Mouse (Mus musculus): ENCODE measurements around the gene A930018P22Rik. TPM values are rescaled to one million over a fixed set of nuclear protein-coding genes. Genes with fewer than 3 reads are reported as not detected.
"Not testable (repeated sequence)": the region's sequence is repeated elsewhere in the genome, so short reads cannot be mapped to it uniquely, and the experiment has no call there.

A930018P22Rik gene
- total RNA-seq, 1 experiment from 2014 or later: not detected

DNA sequence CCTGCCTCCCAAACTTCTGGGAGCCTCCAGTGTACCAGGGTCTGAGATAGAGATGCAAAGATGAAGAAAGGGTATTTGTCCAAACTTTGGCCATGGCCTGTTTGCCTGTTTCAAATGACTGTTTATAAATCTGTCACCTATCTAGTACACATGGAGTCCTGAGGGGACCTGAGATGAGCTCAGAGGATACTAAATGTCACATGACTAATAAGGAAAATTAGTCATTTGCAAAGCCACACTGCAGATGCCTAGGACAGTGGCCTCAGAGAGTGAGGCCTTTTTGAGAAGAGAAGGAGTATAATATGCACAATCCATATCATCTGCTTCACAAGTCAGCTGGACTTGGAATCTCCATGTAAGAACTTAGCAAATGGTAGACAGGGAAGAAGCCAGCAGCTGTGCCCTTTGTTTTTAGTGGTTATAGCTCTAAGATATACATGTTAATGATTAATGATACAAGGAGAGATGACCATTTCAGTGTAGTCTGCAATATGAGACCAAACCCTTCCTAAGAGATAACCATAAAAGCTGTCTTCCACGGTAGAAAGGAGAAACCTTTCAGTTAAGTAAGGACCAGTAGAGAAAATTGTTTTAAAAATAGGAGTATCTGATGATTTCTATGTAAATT is 11.3 kb upstream of the A930018P22Rik start:
- ATAC-seq (replicated peaks in 1 of 2; ENCODE audit: insufficient read depth in 1 of 2, low FRiP score in 2 of 2, low TSS enrichment in 1 of 2, low read depth in 1 of 2, poor library complexity in 2 of 2, severe bottlenecking in 2 of 2): not testable (repeated sequence)

DNA sequence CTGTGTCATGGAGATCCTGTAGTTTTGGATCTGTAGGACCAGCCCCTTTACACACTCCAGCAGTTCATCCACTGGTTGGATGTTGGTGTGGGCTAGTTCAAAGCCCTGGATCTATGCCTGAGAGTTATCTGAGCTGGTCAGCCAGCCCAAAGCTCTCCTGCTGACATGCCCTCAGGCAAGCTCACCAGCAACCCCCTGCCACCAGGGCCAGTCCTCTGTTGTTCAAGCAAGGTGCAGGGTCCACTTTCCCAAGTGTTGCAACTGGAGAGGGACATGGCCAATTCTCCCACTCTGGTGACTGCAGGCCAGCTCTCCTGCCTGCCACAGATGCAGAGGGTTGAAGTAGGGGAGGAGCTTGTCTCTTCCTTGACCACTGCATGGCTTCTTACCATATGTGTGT is 9.0 kb upstream of the A930018P22Rik start:
- not testable (repeated sequence) for ATAC-seq (replicated peaks in 1 of 2; ENCODE audit: insufficient read depth in 1 of 2, low FRiP score in 2 of 2, low TSS enrichment in 1 of 2, low read depth in 1 of 2, poor library complexity in 2 of 2, severe bottlenecking in 2 of 2)

DNA sequence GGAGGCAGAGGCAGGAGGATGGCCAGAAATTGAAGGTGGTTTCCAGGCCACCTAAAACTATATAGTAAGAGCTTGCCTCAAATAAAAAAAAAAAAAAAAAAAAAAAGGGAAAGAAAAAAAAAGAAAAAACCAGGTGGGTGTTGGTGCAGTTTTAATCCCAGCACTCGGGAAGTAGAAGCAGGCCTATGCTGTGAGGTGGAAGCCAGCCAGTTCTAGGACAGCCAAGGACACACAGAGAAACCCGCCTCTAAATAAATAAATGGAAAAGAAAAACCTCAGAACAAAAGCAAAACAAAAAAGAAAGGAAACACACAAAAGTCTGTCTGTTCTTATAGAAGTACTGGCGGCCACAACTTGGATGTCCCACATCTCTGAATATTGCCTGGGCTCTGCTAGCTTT is 7.7 kb upstream of the A930018P22Rik start:
- ATAC-seq (replicated peaks in 1 of 2; ENCODE audit: insufficient read depth in 1 of 2, low FRiP score in 2 of 2, low TSS enrichment in 1 of 2, low read depth in 1 of 2, poor library complexity in 2 of 2, severe bottlenecking in 2 of 2): no peak

DNA sequence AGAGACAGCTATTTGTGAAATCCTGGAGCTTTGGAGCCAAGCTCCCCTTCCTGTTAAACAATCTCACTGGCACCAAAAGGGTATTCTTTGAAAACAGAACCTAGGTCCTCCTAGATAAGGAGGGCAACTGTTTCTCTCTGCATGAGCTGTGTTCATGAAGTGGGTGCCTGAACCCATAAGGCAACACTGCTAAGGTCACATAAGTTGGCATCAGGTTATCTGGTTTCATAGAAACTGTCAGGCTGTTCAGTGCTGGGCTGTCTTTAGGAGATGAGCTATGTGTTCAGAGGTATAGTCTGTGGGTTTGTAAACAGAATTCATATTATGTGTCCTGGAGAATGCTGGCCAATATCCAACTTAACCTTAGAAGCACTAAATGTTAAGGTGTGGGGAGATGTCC is 5.4 kb upstream of the A930018P22Rik start:
- ATAC-seq (replicated peaks in 1 of 2; ENCODE audit: insufficient read depth in 1 of 2, low FRiP score in 2 of 2, low TSS enrichment in 1 of 2, low read depth in 1 of 2, poor library complexity in 2 of 2, severe bottlenecking in 2 of 2): peak in 1 of 2 experiments; percentile 17; a peak in 1 of 4 replicates

DNA sequence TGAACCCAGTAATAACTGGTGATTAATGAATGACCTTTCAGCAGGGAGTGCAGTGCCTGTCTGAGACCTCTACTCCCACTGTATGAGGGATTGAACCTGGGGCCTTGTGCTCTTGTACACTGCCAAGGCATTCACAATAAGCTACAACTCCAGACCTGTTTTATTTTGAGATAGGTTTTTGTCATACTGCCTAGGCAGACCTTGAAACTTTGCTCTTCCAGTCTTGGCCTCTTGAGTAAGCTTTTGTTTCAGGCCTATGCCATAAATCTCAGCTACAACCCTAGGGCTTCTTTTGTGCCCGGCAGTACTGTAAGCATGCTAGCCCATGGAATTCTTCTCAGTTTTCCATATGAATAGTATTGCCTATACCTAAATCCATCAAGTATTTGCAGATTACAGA is 3.5 kb upstream of the A930018P22Rik start:
- no peak for ATAC-seq (replicated peaks in 1 of 2; ENCODE audit: insufficient read depth in 1 of 2, low FRiP score in 2 of 2, low TSS enrichment in 1 of 2, low read depth in 1 of 2, poor library complexity in 2 of 2, severe bottlenecking in 2 of 2)

DNA sequence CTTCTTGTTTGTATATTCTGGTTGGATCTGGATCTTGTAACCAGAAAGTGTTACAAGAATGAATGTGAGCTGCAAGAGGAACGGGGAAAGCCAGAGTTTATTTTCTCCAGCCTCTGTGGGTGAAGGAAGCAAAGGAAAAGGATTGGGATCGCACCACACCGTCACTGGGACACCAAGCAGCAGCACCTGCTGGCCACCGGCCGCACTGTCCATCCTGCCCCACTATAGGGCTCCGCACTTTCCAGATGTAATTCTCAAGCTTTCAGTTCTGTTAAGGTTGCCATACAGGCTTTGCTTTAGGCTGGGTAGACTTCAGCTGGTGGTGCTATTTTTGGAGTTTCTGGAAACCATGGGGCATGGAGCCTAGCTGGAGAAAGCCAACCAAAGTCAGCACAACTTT is 2.3 kb upstream of the A930018P22Rik start:
- no peak for ATAC-seq (replicated peaks in 1 of 2; ENCODE audit: insufficient read depth in 1 of 2, low FRiP score in 2 of 2, low TSS enrichment in 1 of 2, low read depth in 1 of 2, poor library complexity in 2 of 2, severe bottlenecking in 2 of 2)

DNA sequence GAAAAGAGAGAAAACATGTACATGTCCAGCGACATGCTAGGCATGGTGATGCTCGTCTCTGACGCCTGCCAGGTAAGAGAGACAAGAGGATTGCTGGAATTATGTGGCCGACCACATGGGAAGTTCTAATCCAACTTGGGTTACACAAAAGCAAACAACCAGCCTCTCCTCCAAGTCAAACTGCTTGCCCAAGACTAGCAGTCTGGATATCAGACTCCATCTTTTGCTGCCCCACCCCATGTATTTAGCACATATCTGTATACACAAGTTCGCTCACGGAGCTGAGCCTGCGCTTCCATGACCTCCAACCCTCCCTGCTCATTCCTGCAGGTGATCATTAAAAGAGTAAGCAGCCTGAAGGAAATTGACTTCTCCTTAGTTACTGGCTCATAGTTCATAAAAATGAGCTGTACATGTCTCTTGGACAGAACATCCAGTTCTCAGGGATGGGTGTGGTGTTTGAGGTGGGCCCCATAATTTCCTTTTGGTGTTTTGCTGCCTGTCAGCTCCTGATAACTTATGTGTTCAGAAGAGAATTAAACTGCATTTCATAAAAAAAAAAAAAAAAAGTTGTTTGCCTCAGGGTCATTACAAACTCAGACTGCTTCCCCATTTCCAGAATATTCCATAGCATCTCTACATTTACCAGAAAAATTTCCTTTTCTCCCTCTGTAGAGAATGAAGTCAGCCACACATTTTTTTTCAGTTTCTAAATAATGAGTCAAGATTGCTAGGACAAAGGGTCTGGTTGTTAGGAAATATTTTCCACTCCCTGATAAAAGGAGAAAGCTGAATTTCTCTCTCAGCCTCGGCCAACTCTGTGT is 676 bp upstream of the A930018P22Rik start:
- ATAC-seq (replicated peaks in 1 of 2; ENCODE audit: insufficient read depth in 1 of 2, low FRiP score in 2 of 2, low TSS enrichment in 1 of 2, low read depth in 1 of 2, poor library complexity in 2 of 2, severe bottlenecking in 2 of 2): no peak; a peak in 1 of 4 replicates

DNA sequence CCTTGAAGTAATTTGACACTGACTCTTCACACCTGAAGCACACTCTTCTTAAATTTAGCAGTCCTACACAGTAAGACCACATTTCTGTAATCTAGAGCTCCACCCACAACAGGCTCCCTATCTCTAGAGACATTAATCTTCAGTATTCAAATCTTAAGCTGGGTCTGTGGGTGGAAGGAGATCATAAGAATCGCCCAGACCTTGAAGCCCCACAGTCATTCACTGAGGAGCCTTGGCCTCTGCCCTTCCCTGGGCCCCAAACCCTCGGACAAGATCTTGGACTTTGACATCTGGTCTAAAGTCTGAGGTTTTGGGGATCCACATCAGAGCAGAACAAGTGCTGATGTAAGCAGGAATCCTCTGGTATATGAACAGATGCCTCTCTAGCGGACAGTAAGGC is 971 bp downstream of the A930018P22Rik start:
- no peak for ATAC-seq (replicated peaks in 1 of 2; ENCODE audit: insufficient read depth in 1 of 2, low FRiP score in 2 of 2, low TSS enrichment in 1 of 2, low read depth in 1 of 2, poor library complexity in 2 of 2, severe bottlenecking in 2 of 2)

DNA sequence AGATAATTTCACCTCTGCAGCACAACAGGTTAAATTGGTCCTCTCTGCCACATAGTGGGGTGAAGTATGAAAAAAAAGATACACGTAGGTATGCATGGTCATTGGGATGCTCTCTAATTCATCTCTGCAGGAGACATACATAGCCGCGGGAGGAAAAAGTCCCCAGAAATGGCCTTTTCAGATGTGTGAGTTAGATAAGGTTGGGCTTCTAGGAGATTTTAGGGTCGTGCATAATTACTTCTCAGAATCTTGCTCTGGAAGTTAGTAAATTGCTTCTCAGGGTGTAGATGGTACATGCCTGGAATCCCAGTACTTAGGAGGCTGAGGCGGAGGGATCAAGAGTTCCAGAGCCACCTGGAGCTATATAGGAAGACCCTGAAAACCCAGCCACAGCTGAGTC is 1.5 kb downstream of the A930018P22Rik start:
- no peak for ATAC-seq (replicated peaks in 1 of 2; ENCODE audit: insufficient read depth in 1 of 2, low FRiP score in 2 of 2, low TSS enrichment in 1 of 2, low read depth in 1 of 2, poor library complexity in 2 of 2, severe bottlenecking in 2 of 2)

DNA sequence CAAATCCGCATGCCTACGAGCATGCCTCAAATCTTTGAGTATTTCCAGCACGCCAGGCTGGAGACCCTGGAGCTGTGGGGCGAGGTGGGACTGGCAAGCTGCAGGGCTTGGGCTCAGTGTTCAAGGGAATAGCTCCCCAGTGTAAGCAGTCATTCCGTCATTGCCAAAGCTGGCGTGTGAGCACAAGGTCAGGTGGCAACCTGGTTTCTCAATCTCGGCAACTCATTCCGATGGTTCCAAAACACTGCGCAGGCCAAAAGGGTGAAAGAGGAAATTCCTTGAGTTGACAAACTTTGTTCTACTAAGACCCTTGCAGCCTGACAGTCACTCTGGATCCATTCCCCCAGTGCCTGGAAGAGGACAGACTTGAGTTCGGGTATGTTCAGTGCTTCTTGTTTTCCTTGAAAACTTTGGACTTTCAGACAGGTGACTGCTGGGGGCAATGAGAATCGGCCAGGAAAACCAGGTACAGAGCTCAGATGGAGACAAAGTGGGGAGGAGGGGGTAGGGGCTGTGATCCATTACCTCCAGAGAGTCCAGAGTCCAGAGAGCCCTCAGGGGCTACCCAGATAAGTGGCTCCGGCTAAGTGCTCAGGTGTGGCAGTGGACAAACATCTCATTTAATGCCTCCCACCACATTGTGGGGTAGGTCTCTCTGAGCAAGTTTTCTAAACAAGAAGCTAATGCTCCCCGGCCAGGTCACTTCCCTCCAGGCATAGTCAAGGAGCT is 6.4 kb downstream of the A930018P22Rik start:
- no peak for ATAC-seq (replicated peaks in 1 of 2; ENCODE audit: insufficient read depth in 1 of 2, low FRiP score in 2 of 2, low TSS enrichment in 1 of 2, low read depth in 1 of 2, poor library complexity in 2 of 2, severe bottlenecking in 2 of 2)

DNA sequence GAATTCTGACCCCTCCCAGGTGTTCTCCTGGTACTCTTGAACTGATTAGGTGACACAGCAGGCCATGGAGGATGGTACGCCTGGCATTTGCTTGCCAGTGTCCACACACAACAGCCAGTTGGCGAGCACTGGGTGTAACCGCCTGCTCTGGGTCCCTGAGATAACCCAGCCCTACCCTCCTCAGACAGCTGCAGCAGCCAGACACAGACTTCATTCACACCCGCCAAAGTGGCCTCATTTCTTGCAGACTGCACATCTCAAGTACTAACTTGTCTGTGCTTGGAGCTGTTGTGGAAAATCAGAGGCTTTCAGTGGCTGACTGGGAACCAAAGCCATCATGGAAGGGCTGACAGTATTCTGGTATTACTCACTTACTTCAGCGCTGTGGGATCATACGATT is 7.6 kb downstream of the A930018P22Rik start:
- ATAC-seq (replicated peaks in 1 of 2; ENCODE audit: insufficient read depth in 1 of 2, low FRiP score in 2 of 2, low TSS enrichment in 1 of 2, low read depth in 1 of 2, poor library complexity in 2 of 2, severe bottlenecking in 2 of 2): peak in 1 of 2 experiments; percentile 32; a peak in 1 of 4 replicates

DNA sequence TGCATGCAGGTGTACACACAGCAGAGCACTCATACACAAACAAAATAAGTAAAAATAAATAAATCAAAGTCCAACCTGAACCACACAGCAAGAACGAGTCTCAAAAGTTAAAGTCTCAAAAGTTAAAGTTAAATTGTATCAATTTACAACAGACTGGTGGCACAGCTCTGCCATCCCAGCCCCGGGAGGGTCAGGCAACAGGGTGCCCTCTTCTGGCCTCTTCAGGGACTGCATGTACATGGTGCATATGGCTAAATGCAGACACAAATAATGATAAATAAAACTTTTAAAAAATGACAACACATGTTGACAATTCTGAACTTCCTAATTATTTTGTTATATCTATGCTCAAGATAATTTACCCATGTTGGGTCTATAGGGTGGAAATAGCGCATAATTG is 8.4 kb downstream of the A930018P22Rik start:
- ATAC-seq (replicated peaks in 1 of 2; ENCODE audit: insufficient read depth in 1 of 2, low FRiP score in 2 of 2, low TSS enrichment in 1 of 2, low read depth in 1 of 2, poor library complexity in 2 of 2, severe bottlenecking in 2 of 2): no peak

DNA sequence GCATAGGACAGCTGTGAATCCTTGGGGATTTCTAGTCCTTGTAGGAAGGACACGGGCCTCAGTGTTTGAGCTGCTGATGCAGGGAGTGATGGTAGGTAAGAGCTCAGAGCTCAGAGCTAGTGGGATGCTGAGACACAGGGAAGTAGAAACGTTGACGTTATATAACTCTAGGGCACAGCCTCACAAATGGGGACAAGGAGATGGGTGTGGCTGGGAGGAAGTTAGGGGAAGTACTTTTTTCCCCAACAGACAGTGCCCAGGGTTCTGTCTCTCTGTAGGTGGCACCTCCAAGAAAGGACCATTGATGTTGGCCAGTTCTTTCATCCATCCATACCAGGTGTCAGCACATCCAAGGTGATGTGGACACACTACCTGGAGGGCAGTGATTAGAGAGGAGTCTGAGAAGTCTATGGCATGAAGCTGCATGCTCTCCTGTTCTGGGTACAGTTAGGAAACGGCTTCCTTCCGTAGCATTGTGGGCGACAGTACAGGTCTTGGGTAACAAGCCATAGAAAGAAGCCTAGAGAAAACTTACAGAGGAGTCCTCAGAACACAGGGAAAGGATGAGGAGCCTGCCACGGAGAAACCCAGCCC is 9.8 kb downstream of the A930018P22Rik start:
- peak in 1 of 2 experiments; percentile 16; a peak in 1 of 4 replicates for ATAC-seq (replicated peaks in 1 of 2; ENCODE audit: insufficient read depth in 1 of 2, low FRiP score in 2 of 2, low TSS enrichment in 1 of 2, low read depth in 1 of 2, poor library complexity in 2 of 2, severe bottlenecking in 2 of 2)

DNA sequence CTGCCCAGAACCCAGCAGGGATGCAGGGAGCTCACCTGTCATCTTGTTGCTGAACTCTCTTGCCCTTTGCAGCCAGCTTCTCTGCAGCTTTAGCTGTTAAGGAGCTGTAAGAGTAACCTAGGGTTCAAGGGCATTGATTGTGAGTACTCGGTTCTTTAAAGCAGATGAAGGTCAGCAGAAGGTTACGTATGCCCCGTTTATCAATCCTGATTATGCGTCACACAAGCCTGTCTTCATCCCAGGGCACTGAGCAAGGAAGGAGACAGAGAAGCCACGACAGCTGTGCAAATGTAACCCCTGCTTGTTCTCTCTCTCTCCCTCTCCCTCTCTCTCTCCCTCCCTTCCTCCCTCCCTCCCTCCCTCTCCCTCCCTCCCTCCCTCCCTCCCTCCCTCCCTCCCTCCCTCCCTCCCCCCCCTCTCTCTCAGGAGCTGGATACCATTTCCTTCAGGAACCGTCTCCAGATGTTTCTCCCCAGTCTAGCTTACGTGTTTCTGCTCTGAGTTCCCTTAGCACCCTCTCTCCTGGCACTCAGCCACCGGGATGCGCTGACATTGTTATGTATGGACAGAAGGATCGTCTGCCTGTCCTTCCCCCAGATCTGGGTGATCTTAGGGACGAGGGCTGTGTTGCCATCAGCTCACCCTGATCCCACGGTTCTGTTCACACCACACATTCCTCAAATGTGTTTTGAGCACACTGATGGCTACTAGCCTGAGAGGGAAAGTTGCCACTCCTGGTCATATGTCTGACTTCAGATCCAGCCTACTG is 10.7 kb downstream of the A930018P22Rik start:
- no peak for ATAC-seq (replicated peaks in 1 of 2; ENCODE audit: insufficient read depth in 1 of 2, low FRiP score in 2 of 2, low TSS enrichment in 1 of 2, low read depth in 1 of 2, poor library complexity in 2 of 2, severe bottlenecking in 2 of 2)

DNA sequence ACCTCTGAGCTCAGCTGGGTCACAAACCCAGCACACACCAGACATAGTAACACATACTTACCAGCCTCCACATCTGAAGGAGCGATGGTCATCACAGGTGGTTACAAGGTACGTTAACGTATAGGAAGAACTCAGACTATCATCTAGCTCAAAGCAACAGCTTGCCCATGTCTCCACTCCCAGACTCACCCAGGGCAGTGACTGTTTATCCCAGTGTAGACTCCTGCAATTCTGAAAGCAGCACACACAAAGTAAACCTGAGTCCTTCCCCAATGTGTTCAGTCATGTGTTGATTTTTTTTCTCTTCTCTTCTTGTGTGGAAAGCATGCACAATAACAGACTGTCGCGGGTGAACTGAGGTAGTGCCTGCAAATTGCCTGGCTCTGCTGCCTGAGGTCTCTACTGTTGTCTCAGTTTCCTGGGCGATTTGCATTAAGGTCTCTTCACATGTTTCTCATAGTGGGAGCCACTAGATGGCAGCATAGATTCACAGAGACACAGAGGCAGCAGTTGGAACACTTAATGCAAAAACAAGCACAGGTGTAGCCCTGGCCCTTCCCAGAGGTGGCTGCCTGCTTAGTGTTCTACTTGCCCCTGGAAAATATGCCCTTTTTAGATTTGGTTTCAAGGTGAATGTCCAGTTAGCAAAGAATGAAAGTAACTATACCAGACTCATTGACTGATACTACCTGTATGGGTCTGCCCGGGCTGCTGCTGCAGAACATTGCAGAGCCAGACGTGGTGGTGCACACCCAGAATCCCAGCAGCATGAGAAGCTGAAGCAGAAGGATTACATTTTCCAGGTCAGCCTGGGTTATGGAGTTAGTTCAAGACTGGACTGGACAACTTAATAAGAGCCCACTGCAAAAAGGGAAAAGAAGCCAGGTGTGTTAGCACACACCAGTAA is 11.8 kb downstream of the A930018P22Rik start:
- peak; percentile 53 to 64; a peak in 3 of 4 replicates for ATAC-seq (replicated peaks in 1 of 2; ENCODE audit: insufficient read depth in 1 of 2, low FRiP score in 2 of 2, low TSS enrichment in 1 of 2, low read depth in 1 of 2, poor library complexity in 2 of 2, severe bottlenecking in 2 of 2)

DNA sequence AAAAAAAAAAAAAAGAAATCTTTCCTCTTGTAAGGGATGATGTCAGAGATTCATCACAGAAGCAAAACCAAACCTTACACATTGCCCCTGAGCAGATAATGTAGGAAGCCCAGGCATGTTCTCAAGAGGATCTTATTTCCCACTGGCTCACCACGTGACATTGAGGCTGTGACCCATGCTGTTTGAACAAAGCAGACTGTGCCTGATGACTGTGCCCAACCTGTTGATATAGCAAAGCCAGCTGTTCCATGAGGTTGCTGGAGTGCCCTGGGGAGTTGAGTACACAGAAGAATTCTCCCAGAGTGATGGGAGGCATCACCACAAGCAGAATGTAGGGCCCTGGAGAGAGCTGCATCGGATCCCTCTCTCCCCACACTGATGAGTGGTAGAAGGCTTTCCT is 13.4 kb downstream of the A930018P22Rik start:
- no peak for ATAC-seq (replicated peaks in 1 of 2; ENCODE audit: insufficient read depth in 1 of 2, low FRiP score in 2 of 2, low TSS enrichment in 1 of 2, low read depth in 1 of 2, poor library complexity in 2 of 2, severe bottlenecking in 2 of 2)
